Mouse (Mus musculus) intestine, embryonic 15.5 days (tissue): ENCODE measurements at regions not wholly inside any gene's neighbourhood (a gene's known extent, or its start where the extent isn't known, plus 50 kb on each side); places are given as distances from the start of the nearest gene placed in this dataset.

Experiments
- ATAC-seq: fragments of 200-750 bp; cut with Nextera tagmentation; 2 replicates; pipeline ENCODE4 v1.8.0; 2017; ENCODE audit warnings: moderate TSS enrichment, moderate library complexity
- H3K27ac ChIP-seq: fragments of 300-500 bp; sonication (generic); 2 replicates; pipeline ENCODE4 v1.5.1; 2015; ENCODE audit warnings: mild to moderate bottlenecking, inconsistent platforms
- H3K27me3 ChIP-seq: fragments of 300-500 bp; sonication (generic); replicated peaks from 2 replicates; pipeline ENCODE4 v1.6.1; 2015; ENCODE audit warnings: inconsistent platforms
- H3K36me3 ChIP-seq: fragments of 300-500 bp; sonication (generic); 2 replicates; pipeline ENCODE4 v1.6.1; 2015; ENCODE audit warnings: inconsistent platforms
- H3K4me1 ChIP-seq: fragments of 300-500 bp; sonication (generic); replicated peaks from 2 replicates; pipeline ENCODE4 v1.6.1; 2015; ENCODE audit warnings: inconsistent platforms
- H3K4me2 ChIP-seq: fragments of 300-500 bp; sonication (generic); replicated peaks from 2 replicates; pipeline ENCODE4 v1.6.1; 2015; ENCODE audit warnings: mild to moderate bottlenecking, inconsistent platforms
- H3K4me3 ChIP-seq: fragments of 300-500 bp; sonication (generic); replicated peaks from 2 replicates; pipeline ENCODE4 v1.5.1; 2015; ENCODE audit warnings: inconsistent platforms
- H3K9ac ChIP-seq: fragments of 300-500 bp; sonication (generic); 2 replicates; pipeline ENCODE4 v1.6.1; 2015; ENCODE audit warnings: inconsistent platforms
- H3K9me3 ChIP-seq: fragments of 300-500 bp; sonication (generic); 2 replicates; pipeline ENCODE4 v1.6.1; 2016; ENCODE audit warnings: inconsistent platforms
- WGBS: fragments of 180-500 bp; shearing (Covaris S2); methylation state at CpG from one replicate; pipeline ENCODE4 v1.1.7; 2015; 5-methylcytosine and 5-hydroxymethylcytosine counted together

GRCm38 (mm10) chr6:100138659-100139058 lies 148.6 kb downstream of the Rybp start:
- no peaks in the 10 kb centered on the region for H3K36me3 ChIP-seq
- no peak for ATAC-seq
- H3K27ac ChIP-seq: no peak overlapping the region
- 69% methylated on average over 2 of the region's 2 CpGs for WGBS
- H3K4me1 ChIP-seq: peaks cover 7% of the 10 kb centered on the region
- H3K9me3 ChIP-seq: no peaks in the 10 kb centered on the region
- H3K9ac ChIP-seq: no peak overlapping the region
- H3K27me3 ChIP-seq: no peaks in the 10 kb centered on the region
- no peak overlapping the region for H3K4me2 ChIP-seq
- H3K4me3 ChIP-seq: no peak overlapping the region

- no peaks in the 10 kb centered on the region for H3K9me3 ChIP-seq
- no peak for ATAC-seq
- no peak overlapping the region for H3K27ac ChIP-seq
- WGBS: 14% methylated on average over 2 of the region's 2 CpGs
- no peak overlapping the region for H3K4me3 ChIP-seq
- H3K36me3 ChIP-seq: no peaks in the 10 kb centered on the region
- no peaks in the 10 kb centered on the region for H3K4me1 ChIP-seq
- H3K9ac ChIP-seq: no peak overlapping the region
- H3K4me2 ChIP-seq: no peak overlapping the region
- H3K27me3 ChIP-seq: no peaks in the 10 kb centered on the region
Observed at GRCm38 (mm10) chr6:100135177-100135576, 152.1 kb downstream of the Rybp start.

- ATAC-seq: no peak
- Histone ChIP-seq H3K27ac (no peak overlapping the region), H3K4me3 (no peak overlapping the region), H3K9me3 (no peaks in the 10 kb centered on the region), H3K36me3 (no peaks in the 10 kb centered on the region), H3K4me2 (no peak overlapping the region), H3K9ac (no peak overlapping the region), H3K27me3 (no peaks in the 10 kb centered on the region), H3K4me1 (no peaks in the 10 kb centered on the region)
- WGBS: 85% methylated on average over 9 of the region's 9 CpGs
Observed at GRCm38 (mm10) chr6:100133970-100134369, 153.3 kb downstream of the Rybp start.

DNA sequence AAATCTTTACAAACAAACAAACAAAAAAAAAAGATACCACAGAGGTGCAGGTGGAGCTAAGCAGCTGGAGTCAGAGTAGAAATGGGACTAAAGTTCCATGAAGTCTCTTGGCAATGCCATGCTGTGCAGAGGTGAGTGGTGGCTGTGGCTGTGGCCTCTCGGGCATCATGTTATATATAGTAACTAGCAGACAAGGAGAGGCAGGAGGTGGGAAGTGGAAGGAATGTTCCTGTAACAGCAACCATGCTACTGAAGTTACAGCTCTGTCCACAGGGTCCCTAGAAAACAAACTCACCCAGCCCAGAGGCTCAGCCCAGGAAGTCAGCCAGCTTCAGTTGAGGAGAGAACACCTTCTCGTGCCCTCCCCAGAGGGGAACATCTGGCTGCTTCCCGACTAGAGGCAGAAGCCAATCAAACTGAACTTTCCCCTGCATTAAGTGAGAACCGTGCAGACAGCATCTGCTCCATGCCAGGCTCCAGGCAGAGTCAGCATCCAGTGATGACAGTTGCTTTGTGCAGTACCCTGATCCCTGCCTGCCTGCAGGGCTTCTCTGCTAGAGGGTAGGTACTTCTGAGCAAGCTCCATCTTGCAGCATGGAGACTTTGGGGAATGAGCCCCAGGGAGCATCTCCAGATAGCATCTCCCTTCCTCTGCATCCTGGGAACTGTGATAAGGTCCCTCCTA lies 154.2 kb downstream of the Rybp start:
- no peaks in the 10 kb centered on the region for H3K36me3 ChIP-seq
- H3K4me2 ChIP-seq: no peak overlapping the region
- no peak for ATAC-seq
- H3K4me3 ChIP-seq: no peak overlapping the region
- no peak overlapping the region for H3K27ac ChIP-seq
- H3K9ac ChIP-seq: no peak overlapping the region
- no peaks in the 10 kb centered on the region for H3K4me1 ChIP-seq
- WGBS: 35% methylated on average over 4 of the region's 4 CpGs
- H3K27me3 ChIP-seq: no peaks in the 10 kb centered on the region
- H3K9me3 ChIP-seq: no peaks in the 10 kb centered on the region

DNA sequence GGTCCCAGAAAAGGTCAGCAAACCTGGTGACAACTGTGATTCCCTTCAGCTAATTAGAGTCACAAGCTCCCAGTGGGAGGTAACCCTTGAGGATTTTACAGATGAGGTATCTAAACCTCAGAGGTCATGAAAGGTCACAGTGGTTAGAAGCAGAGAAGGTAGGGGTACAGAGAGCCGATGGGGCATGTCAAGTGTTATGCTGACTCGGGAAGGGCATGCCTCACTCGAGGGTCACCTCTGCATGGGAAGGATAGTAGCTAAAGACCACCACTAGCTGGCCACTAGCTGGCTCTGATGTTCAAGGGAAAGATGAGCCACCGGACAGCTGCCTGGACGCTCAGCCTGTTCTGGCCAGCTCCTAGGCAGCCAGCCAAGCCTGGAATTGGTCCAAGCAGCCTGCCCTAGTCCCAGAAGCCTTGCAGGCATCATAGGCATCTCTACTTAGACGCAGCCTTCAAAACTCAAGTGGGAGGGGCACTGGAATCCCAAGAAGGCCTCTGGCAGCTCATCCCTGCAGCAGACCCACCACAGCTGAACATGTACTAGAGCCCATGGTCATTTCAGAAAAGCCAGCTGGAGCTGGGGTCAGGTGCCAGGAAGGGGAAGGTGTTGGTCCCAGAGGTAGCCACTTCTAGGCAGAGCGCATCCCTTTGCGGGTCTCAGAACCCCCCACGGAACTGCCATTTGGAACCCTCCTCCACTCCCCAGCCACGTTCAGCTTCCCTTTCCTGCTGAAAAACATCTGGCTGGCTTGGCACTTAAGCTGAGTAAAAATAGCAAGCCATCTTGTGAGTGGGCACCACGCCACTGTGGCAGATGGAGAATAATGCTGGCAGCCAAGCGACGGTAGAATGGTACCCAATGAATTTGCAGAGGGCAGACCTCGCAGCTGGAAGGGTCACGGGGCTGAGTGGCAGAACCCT lies 159.8 kb downstream of the Rybp start:
- H3K27me3 ChIP-seq: no peaks in the 10 kb centered on the region
- H3K4me3 ChIP-seq: no peak overlapping the region
- no peaks in the 10 kb centered on the region for H3K9me3 ChIP-seq
- no peaks in the 10 kb centered on the region for H3K36me3 ChIP-seq
- H3K4me2 ChIP-seq: no peak overlapping the region
- ATAC-seq: peak; percentile 73
- peak overlapping the region; percentile 41; the same call in 1 of the 2 replicates for H3K27ac ChIP-seq
- no peak overlapping the region for H3K9ac ChIP-seq
- H3K4me1 ChIP-seq: peaks cover 11% of the 10 kb centered on the region
- WGBS: 41% methylated on average over 15 of the region's 15 CpGs

DNA sequence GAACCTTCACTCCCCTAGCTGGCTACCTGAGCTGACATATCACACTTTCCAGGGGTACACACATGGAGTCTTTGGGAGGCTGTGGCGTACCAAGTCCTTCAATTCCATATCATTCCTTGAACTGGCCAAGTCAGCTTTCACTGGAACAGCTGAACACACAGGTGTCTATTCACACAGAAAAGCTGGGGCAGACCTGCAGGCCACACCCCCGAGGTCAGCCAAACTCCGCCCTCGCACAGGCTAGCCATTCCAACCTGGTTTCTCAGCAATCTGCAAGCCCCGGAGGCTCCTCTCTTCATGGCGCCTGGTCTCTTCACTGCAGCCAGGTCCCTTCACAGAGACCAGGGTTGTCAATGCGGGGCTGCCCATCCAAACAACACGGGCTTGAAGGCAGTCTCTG lies 160.5 kb downstream of the Rybp start:
- Histone ChIP-seq H3K4me2 (no peak overlapping the region), H3K36me3 (no peaks in the 10 kb centered on the region), H3K4me1 (peaks cover 11% of the 10 kb centered on the region), H3K27ac (peak overlapping the region; percentile 41; the same call in 1 of the 2 replicates), H3K9me3 (no peaks in the 10 kb centered on the region), H3K9ac (no peak overlapping the region), H3K4me3 (no peak overlapping the region), H3K27me3 (no peaks in the 10 kb centered on the region)
- ATAC-seq: peak; percentile 62
- WGBS: 62% methylated on average over 8 of the region's 8 CpGs

DNA sequence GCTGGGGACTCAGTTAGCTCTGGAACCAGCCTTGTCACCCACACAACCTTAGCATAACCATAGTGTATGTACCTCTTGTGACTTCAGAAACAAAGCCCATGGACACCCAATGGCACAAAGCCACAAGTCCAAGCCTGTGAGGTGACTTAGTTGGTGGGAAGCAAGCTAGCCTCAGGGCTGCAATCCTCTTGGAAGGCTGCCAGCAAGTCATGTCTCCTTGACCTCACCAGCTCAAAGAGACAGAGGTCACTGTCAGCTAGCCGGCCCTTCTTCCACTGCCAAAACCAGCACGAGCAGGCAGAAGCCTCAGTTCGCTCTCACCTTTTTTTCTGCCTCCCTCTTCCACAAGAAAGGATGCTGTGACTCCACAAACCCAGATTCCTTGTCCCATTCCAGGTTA lies 161.0 kb downstream of the Rybp start:
- no peak for ATAC-seq
- no peaks in the 10 kb centered on the region for H3K9me3 ChIP-seq
- H3K27ac ChIP-seq: no peak overlapping the region
- H3K4me1 ChIP-seq: peaks cover 11% of the 10 kb centered on the region
- no peak overlapping the region for H3K4me3 ChIP-seq
- 77% methylated on average over 3 of the region's 3 CpGs for WGBS
- no peaks in the 10 kb centered on the region for H3K36me3 ChIP-seq
- no peak overlapping the region for H3K4me2 ChIP-seq
- no peaks in the 10 kb centered on the region for H3K27me3 ChIP-seq
- H3K9ac ChIP-seq: no peak overlapping the region

- H3K4me2 ChIP-seq: no peak overlapping the region
- no peak overlapping the region for H3K9ac ChIP-seq
- ATAC-seq: no peak
- H3K27ac ChIP-seq: no peak overlapping the region
- H3K4me1 ChIP-seq: 0 out of 2 replicates have a peak, but pooled peaks cover 3% of the 10 kb centered on the region
- no peaks in the 10 kb centered on the region for H3K36me3 ChIP-seq
- no peak overlapping the region for H3K4me3 ChIP-seq
- H3K27me3 ChIP-seq: no peaks in the 10 kb centered on the region
- H3K9me3 ChIP-seq: no peaks in the 10 kb centered on the region
- 46% methylated on average over 6 of the region's 6 CpGs for WGBS
Observed at GRCm38 (mm10) chr6:100121240-100121639, 166.0 kb downstream of the Rybp start.

GRCm38 (mm10) chr6:100120017-100120944 lies 167.0 kb downstream of the Rybp start:
- Histone ChIP-seq H3K4me1 (0 out of 2 replicates have a peak, but pooled peaks cover 3% of the 10 kb centered on the region), H3K36me3 (no peaks in the 10 kb centered on the region), H3K27ac (no peak overlapping the region), H3K27me3 (no peaks in the 10 kb centered on the region), H3K9me3 (no peaks in the 10 kb centered on the region), H3K9ac (no peak overlapping the region), H3K4me3 (no peak overlapping the region), H3K4me2 (no peak overlapping the region)
- 70% methylated on average over 16 of the region's 16 CpGs for WGBS
- no peak for ATAC-seq

GRCm38 (mm10) chr6:100117084-100117483 lies 170.2 kb downstream of the Rybp start:
- H3K9me3 ChIP-seq: no peaks in the 10 kb centered on the region
- no peak overlapping the region for H3K4me2 ChIP-seq
- H3K9ac ChIP-seq: no peak overlapping the region
- no peak overlapping the region for H3K4me3 ChIP-seq
- H3K27me3 ChIP-seq: no peaks in the 10 kb centered on the region
- H3K27ac ChIP-seq: no peak overlapping the region
- no peaks in the 10 kb centered on the region for H3K36me3 ChIP-seq
- ATAC-seq: no peak
- H3K4me1 ChIP-seq: peaks cover 7% of the 10 kb centered on the region
- WGBS: 94% methylated on average over 3 of the region's 3 CpGs

DNA sequence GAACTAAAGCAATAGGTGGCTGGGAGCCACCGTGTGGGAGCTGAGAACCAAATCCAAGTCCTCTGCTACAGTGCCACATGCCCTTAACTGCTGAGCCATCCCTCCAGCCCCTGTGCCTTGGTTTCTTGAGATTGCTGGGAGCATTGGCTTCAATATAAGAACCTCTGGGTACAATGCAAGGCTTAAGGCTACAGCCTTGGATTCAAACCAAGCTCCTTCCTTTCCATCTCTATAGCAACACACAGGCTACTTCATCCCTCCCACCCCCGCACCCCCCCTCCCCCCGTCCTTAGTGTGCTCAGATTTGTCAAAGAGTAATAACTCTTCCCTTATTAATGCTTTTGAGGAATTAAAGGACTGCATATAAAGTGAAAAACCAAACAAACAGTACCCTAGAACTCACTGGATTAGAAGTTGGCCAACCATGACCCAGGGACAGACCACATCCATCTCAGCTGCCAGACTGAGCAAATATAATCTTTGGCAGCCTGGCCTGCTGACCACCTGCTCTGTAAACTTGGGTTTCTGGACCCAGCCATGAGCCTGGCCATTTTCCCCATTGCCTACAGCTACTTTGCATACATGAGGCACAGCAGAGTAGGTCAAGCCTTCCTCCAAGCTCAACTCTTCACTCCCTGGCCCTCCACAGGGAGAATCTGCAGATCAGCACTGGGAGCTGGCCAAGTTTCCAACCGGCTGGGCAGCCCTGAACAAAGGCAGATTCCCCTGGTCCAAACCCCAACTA lies 173.7 kb downstream of the Rybp start:
- H3K4me3 ChIP-seq: no peak overlapping the region
- H3K4me2 ChIP-seq: no peak overlapping the region
- WGBS: 55% methylated on average over 4 of the region's 4 CpGs
- no peak for ATAC-seq
- H3K27ac ChIP-seq: no peak overlapping the region
- no peaks in the 10 kb centered on the region for H3K36me3 ChIP-seq
- no peak overlapping the region for H3K9ac ChIP-seq
- H3K9me3 ChIP-seq: no peaks in the 10 kb centered on the region
- H3K4me1 ChIP-seq: peaks cover 16% of the 10 kb centered on the region
- H3K27me3 ChIP-seq: no peaks in the 10 kb centered on the region
